Mouse (Mus musculus) midbrain, embryonic 10.5 days (tissue): Measurements from ENCODE around the gene Rhbdf2. TPM values are rescaled to one million over a fixed set of nuclear protein-coding genes. Genes with fewer than 3 reads are reported as not detected.

Experiments
- DNase-seq: peaks from one replicate; pipeline ENCODE4 v3.0.0-alpha.2; 2017; ENCODE audit warnings: low spot score
- H3K27ac ChIP-seq: fragments of 300-500 bp; sonication (generic); replicated peaks from 2 replicates; pipeline ENCODE4 v1.5.1; 2016; ENCODE audit warnings: mild to moderate bottlenecking
- H3K27me3 ChIP-seq: fragments of 300-500 bp; sonication (generic); 2 replicates; pipeline ENCODE4 v1.6.1; 2016; ENCODE audit warnings: low read depth, mild to moderate bottlenecking; ENCODE audit not compliant: poor library complexity, severe bottlenecking
- H3K36me3 ChIP-seq: fragments of 300-500 bp; sonication (generic); 2 replicates; pipeline ENCODE4 v1.6.1; 2016; ENCODE audit warnings: mild to moderate bottlenecking, moderate library complexity
- H3K4me1 ChIP-seq: fragments of 300-500 bp; sonication (generic); 2 replicates; pipeline ENCODE4 v1.6.1; 2016
- H3K4me3 ChIP-seq: fragments of 300-500 bp; sonication (generic); 2 replicates; pipeline ENCODE4 v1.5.1; 2016; ENCODE audit warnings: mild to moderate bottlenecking, moderate library complexity
- H3K9me3 ChIP-seq: fragments of 300-500 bp; sonication (generic); replicated peaks from 2 replicates; pipeline ENCODE4 v1.6.1; 2016; ENCODE audit warnings: mild to moderate bottlenecking
- WGBS: fragments of 180-500 bp; shearing (Covaris S2); methylation state at CpG from one replicate; pipeline ENCODE4 v1.1.7; 2016; 5-methylcytosine and 5-hydroxymethylcytosine counted together
- polyA plus RNA-seq: library from polyadenylated mRNA; unstranded; fragments of >200 nt; fragmentation: Nextera tagmentation; extraction: Ambion mirVana; gene quantifications from 2 replicates; pipeline ENCODE4 v1.2.1, GENCODE M21; 2016

The Rhbdf2 gene
- polyA plus RNA-seq, 1 experiment from 2014 or later, result 3.3 TPM

- DNase-seq, result peak; percentile 87
- H3K27me3 ChIP-seq, result no peaks in the 10 kb centered on the region
- peaks cover 6% of the 10 kb centered on the region for H3K36me3 ChIP-seq
- peak within 1 kb of the TSS; percentile 96 for H3K4me3 ChIP-seq
- under 1% methylated on average over 51 of the region's 51 CpGs for WGBS
- peaks cover 38% of the 10 kb centered on the region for H3K4me1 ChIP-seq
- peak within 1 kb of the TSS; percentile 93 for H3K27ac ChIP-seq
- H3K9me3 ChIP-seq, result no peaks in the 10 kb centered on the region
Measured at GRCm38 (mm10) chr11:116581376-116581814, 45.4 kb downstream of the Rhbdf2 start, which contains the start of gene Ube2o. TSS of gene Ube2o (minus strand) at chr11:116581447.

- H3K4me1 ChIP-seq, result peaks cover 44% of the 10 kb centered on the region
- H3K9me3 ChIP-seq, result no peaks in the 10 kb centered on the region
- H3K4me3 ChIP-seq, result peak overlapping the region; percentile 96
- under 1% methylated on average over 90 of the region's 91 CpGs for WGBS
- peak; percentile 73 for DNase-seq
- H3K36me3 ChIP-seq, result peaks cover 6% of the 10 kb centered on the region
- no peaks in the 10 kb centered on the region for H3K27me3 ChIP-seq
- peak overlapping the region; percentile 93 for H3K27ac ChIP-seq
Measured at GRCm38 (mm10) chr11:116580711-116581375, 46.0 kb downstream of the Rhbdf2 start.

- WGBS, result 28% methylated on average over 10 of the region's 10 CpGs
- Histone ChIP-seq H3K4me3 (peak overlapping the region; percentile 96), H3K27ac (peak overlapping the region; percentile 93), H3K4me1 (peaks cover 51% of the 10 kb centered on the region), H3K27me3 (no peaks in the 10 kb centered on the region), H3K36me3 (peaks cover 6% of the 10 kb centered on the region), H3K9me3 (no peaks in the 10 kb centered on the region)
- DNase-seq, result no peak
Measured at GRCm38 (mm10) chr11:116580031-116580652, 46.7 kb downstream of the Rhbdf2 start.

GRCm38 (mm10) chr11:116579280-116579679 lies 47.5 kb downstream of the Rhbdf2 start:
- H3K36me3 ChIP-seq, result peaks cover 6% of the 10 kb centered on the region
- no peaks in the 10 kb centered on the region for H3K9me3 ChIP-seq
- WGBS, result 93% methylated on average over 3 of the region's 3 CpGs
- no peak for DNase-seq
- H3K27ac ChIP-seq, result no peak overlapping the region
- H3K4me3 ChIP-seq, result no peak overlapping the region
- no peaks in the 10 kb centered on the region for H3K27me3 ChIP-seq
- peaks cover 59% of the 10 kb centered on the region for H3K4me1 ChIP-seq

GRCm38 (mm10) chr11:116575396-116575795 lies 51.4 kb downstream of the Rhbdf2 start:
- no peak for DNase-seq
- no peaks in the 10 kb centered on the region for H3K9me3 ChIP-seq
- peaks cover 81% of the 10 kb centered on the region for H3K4me1 ChIP-seq
- H3K4me3 ChIP-seq, result no peak overlapping the region
- H3K27ac ChIP-seq, result no peak overlapping the region
- no peaks in the 10 kb centered on the region for H3K27me3 ChIP-seq
- peaks cover 17% of the 10 kb centered on the region for H3K36me3 ChIP-seq
- 91% methylated on average over 2 of the region's 2 CpGs for WGBS

GRCm38 (mm10) chr11:116574982-116575381 lies 51.8 kb downstream of the Rhbdf2 start:
- Histone ChIP-seq H3K4me1 (peaks cover 78% of the 10 kb centered on the region), H3K9me3 (no peaks in the 10 kb centered on the region), H3K4me3 (no peak overlapping the region), H3K36me3 (peaks cover 17% of the 10 kb centered on the region), H3K27ac (no peak overlapping the region), H3K27me3 (no peaks in the 10 kb centered on the region)
- DNase-seq, result no peak
- WGBS, result 77% methylated on average over 6 of the region's 6 CpGs

- peaks cover 16% of the 10 kb centered on the region for H3K36me3 ChIP-seq
- H3K27ac ChIP-seq, result no peak overlapping the region
- H3K9me3 ChIP-seq, result no peaks in the 10 kb centered on the region
- 75% methylated on average over 6 of the region's 6 CpGs for WGBS
- no peak overlapping the region for H3K4me3 ChIP-seq
- no peaks in the 10 kb centered on the region for H3K27me3 ChIP-seq
- no peak for DNase-seq
- peaks cover 73% of the 10 kb centered on the region for H3K4me1 ChIP-seq
Measured at GRCm38 (mm10) chr11:116574486-116574885, 52.3 kb downstream of the Rhbdf2 start.

- Histone ChIP-seq H3K27ac (peak overlapping the region; percentile 42), H3K9me3 (no peaks in the 10 kb centered on the region), H3K4me3 (no peak overlapping the region), H3K27me3 (no peaks in the 10 kb centered on the region), H3K4me1 (peaks cover 66% of the 10 kb centered on the region), H3K36me3 (peaks cover 10% of the 10 kb centered on the region; the same call in 1 of the 2 replicates)
- 62% methylated on average over 12 of the region's 12 CpGs for WGBS
- no peak for DNase-seq
Measured at GRCm38 (mm10) chr11:116572756-116573543, 53.9 kb downstream of the Rhbdf2 start.

- Histone ChIP-seq H3K9me3 (no peaks in the 10 kb centered on the region), H3K4me3 (no peak overlapping the region), H3K27ac (no peak overlapping the region), H3K36me3 (peaks cover 10% of the 10 kb centered on the region; the same call in 1 of the 2 replicates), H3K27me3 (no peaks in the 10 kb centered on the region), H3K4me1 (peaks cover 62% of the 10 kb centered on the region)
- no peak for DNase-seq
- WGBS, result 91% methylated on average over 19 of the region's 19 CpGs
Measured at GRCm38 (mm10) chr11:116571767-116572679, 54.8 kb downstream of the Rhbdf2 start.

- DNase-seq, result no peak
- no peak overlapping the region for H3K4me3 ChIP-seq
- H3K27me3 ChIP-seq, result no peaks in the 10 kb centered on the region
- peaks cover 50% of the 10 kb centered on the region for H3K4me1 ChIP-seq
- peaks cover 10% of the 10 kb centered on the region; the same call in 1 of the 2 replicates for H3K36me3 ChIP-seq
- no peak overlapping the region for H3K27ac ChIP-seq
- 92% methylated on average over 7 of the region's 7 CpGs for WGBS
- H3K9me3 ChIP-seq, result no peaks in the 10 kb centered on the region
Measured at GRCm38 (mm10) chr11:116570821-116571220, 56.0 kb downstream of the Rhbdf2 start.

- 85% methylated on average over 8 of the region's 8 CpGs for WGBS
- H3K4me3 ChIP-seq, result no peak overlapping the region
Measured at GRCm38 (mm10) chr11:116567531-116567930, 59.3 kb downstream of the Rhbdf2 start.

More at GRCm38 (mm10) chr11:116567531-116567930, 59.3 kb downstream of the Rhbdf2 start:
- no peaks in the 10 kb centered on the region for H3K27me3 ChIP-seq
- no peaks in the 10 kb centered on the region for H3K9me3 ChIP-seq
- H3K4me1 ChIP-seq, result peaks cover 21% of the 10 kb centered on the region
- DNase-seq, result no peak
- H3K27ac ChIP-seq, result no peak overlapping the region
- H3K36me3 ChIP-seq, result peaks cover 20% of the 10 kb centered on the region
